Mouse (Mus musculus) CH12.LX (cell line): Measurements from ENCODE around the gene Napa. TPM values are rescaled to one million over a fixed set of nuclear protein-coding genes. Genes with fewer than 3 reads are reported as not detected.
A peak's percentile ranks its signal among the peaks of the same experiment; 100 is the strongest.

Source experiments
- DNase-seq: peaks from one replicate; pipeline ENCODE4 v3.0.0-alpha.2; 2013; ENCODE audit errors: extremely low read depth
- H3K27ac ChIP-seq: 2 replicates; pipeline ENCODE4 v1.5.1; 2012; ENCODE audit warnings: low read depth, mild to moderate bottlenecking, control low read depth, moderate library complexity; ENCODE audit not compliant: insufficient read depth
- H3K27me3 ChIP-seq: replicated peaks from 2 replicates; pipeline ENCODE3; 2012; ENCODE audit warnings: inconsistent platforms
- H3K36me3 ChIP-seq, 2 experiments: replicated peaks in 1 of 2; 2 replicates each; pipeline versions ENCODE3 to v1.6.1; 2012; ENCODE audit warnings: inconsistent platforms in 1 of 2, low read length in 1 of 2, mild to moderate bottlenecking in 1 of 2, mixed read lengths in 1 of 2, moderate library complexity in 1 of 2; ENCODE audit not compliant: control insufficient read depth in 1 of 2, insufficient read depth in 1 of 2
- H3K4me1 ChIP-seq, 2 experiments: 2 replicates each; pipeline ENCODE4 v1.6.1; 2012; ENCODE audit warnings: inconsistent platforms in 1 of 2, moderate library complexity in 1 of 2; ENCODE audit not compliant: insufficient read depth in 2 of 2, control insufficient read depth in 1 of 2
- H3K4me2 ChIP-seq: 2 replicates; pipeline ENCODE4 v1.6.1; 2012; ENCODE audit warnings: low read depth, mild to moderate bottlenecking, control low read depth; ENCODE audit not compliant: poor library complexity, insufficient read depth, severe bottlenecking
- H3K4me3 ChIP-seq, 3 experiments: fragments of 150-350 bp in 1 of 3; sonication (generic) in 1 of 3; replicated peaks in 1 of 3; 2 replicates each; pipeline versions ENCODE3 to v1.5.1; 2011 to 2012; ENCODE audit warnings: low read depth in 2 of 3, low read length in 2 of 3, mild to moderate bottlenecking in 2 of 3, moderate library complexity in 2 of 3, control low read depth in 1 of 3, improper control_type of control experiment in 1 of 3, inconsistent platforms in 1 of 3, mixed read lengths in 1 of 3; ENCODE audit not compliant: poor library complexity in 1 of 3
- H3K79me2 ChIP-seq: replicated peaks from 2 replicates; pipeline ENCODE4 v1.6.1; 2012; ENCODE audit warnings: mild to moderate bottlenecking, moderate library complexity; ENCODE audit not compliant: control insufficient read depth, poor library complexity, insufficient read depth, severe bottlenecking; ENCODE audit errors: extremely low read depth
- H3K9ac ChIP-seq: 2 replicates; pipeline ENCODE4 v1.6.1; 2012; ENCODE audit warnings: low read depth, mild to moderate bottlenecking, control low read depth, moderate library complexity; ENCODE audit not compliant: insufficient read depth
- H3K9me3 ChIP-seq: replicated peaks from 2 replicates; pipeline ENCODE3; 2012; ENCODE audit warnings: low read length, inconsistent platforms, mixed read lengths
- BHLHE40 ChIP-seq: IDR thresholded peaks from 2 replicates; pipeline ENCODE4 v1.6.1; 2011; ENCODE audit warnings: mild to moderate bottlenecking, low read depth, low read length, improper control_type of control experiment
- CHD1 ChIP-seq: IDR thresholded peaks from 2 replicates; pipeline ENCODE4 v1.6.1; 2012; ENCODE audit warnings: low read depth, low read length, improper control_type of control experiment, inconsistent platforms
- CHD2 ChIP-seq: IDR thresholded peaks from 2 replicates; pipeline ENCODE4 v1.6.1; 2011; ENCODE audit warnings: low read length, improper control_type of control experiment
- CTCF ChIP-seq, 2 experiments: IDR thresholded peaks in 1 of 2; conservative IDR thresholded peaks in 1 of 2; 2 replicates each; pipeline ENCODE4 v1.5.1; 2011 to 2012; ENCODE audit warnings: low read depth in 2 of 2, low read length in 2 of 2, improper control_type of control experiment in 1 of 2, inconsistent platforms in 1 of 2, mild to moderate bottlenecking in 1 of 2, moderate library complexity in 1 of 2
- E2F4 ChIP-seq: IDR thresholded peaks from 2 replicates; pipeline ENCODE4 v1.6.1; 2011; ENCODE audit warnings: low read depth, low read length, improper control_type of control experiment; ENCODE audit not compliant: insufficient replicate concordance
- EP300 ChIP-seq: IDR thresholded peaks from 2 replicates; pipeline ENCODE4 v1.6.1; 2011; ENCODE audit warnings: low read length, improper control_type of control experiment
- ETS1 ChIP-seq: conservative IDR thresholded peaks from 2 replicates; pipeline ENCODE4 v1.6.1; 2012; ENCODE audit warnings: low read depth, mild to moderate bottlenecking, inconsistent platforms, low read length, improper control_type of control experiment, moderate library complexity
- GABPA ChIP-seq: IDR thresholded peaks from 2 replicates; pipeline ENCODE4 v1.6.1; 2012; ENCODE audit warnings: low read depth, low read length, improper control_type of control experiment, inconsistent platforms; ENCODE audit not compliant: insufficient replicate concordance
- IRF4 ChIP-seq: IDR thresholded peaks from 2 replicates; pipeline ENCODE4 v1.6.1; 2014; ENCODE audit warnings: low read depth, mild to moderate bottlenecking, inconsistent platforms, low read length, improper control_type of control experiment
- JUN ChIP-seq: IDR thresholded peaks from 2 replicates; pipeline ENCODE4 v1.6.1; 2011; ENCODE audit warnings: low read depth, mild to moderate bottlenecking, low read length, improper control_type of control experiment, moderate library complexity; ENCODE audit not compliant: insufficient read depth
- JUND ChIP-seq: conservative IDR thresholded peaks from 2 replicates; pipeline ENCODE4 v1.6.1; 2011; ENCODE audit warnings: low read depth, low read length, improper control_type of control experiment
- KAT2A ChIP-seq: IDR thresholded peaks from 2 replicates; pipeline ENCODE4 v1.6.1; 2012; ENCODE audit warnings: low read length, improper control_type of control experiment, inconsistent platforms; ENCODE audit not compliant: insufficient replicate concordance
- MAFK ChIP-seq: IDR thresholded peaks from 2 replicates; pipeline ENCODE4 v1.6.1; 2011; ENCODE audit warnings: low read length, improper control_type of control experiment; ENCODE audit not compliant: insufficient replicate concordance
- MAZ ChIP-seq: IDR thresholded peaks from 2 replicates; pipeline ENCODE4 v1.6.1; 2012; ENCODE audit warnings: low read depth, mild to moderate bottlenecking, inconsistent platforms, low read length, improper control_type of control experiment, moderate library complexity
- MEF2A ChIP-seq: IDR thresholded peaks from 2 replicates; pipeline ENCODE4 v1.6.1; 2014; ENCODE audit warnings: low read depth, mild to moderate bottlenecking, inconsistent platforms, low read length, improper control_type of control experiment, borderline replicate concordance
- MYC ChIP-seq: IDR thresholded peaks from 2 replicates; pipeline ENCODE4 v1.6.1; 2011; ENCODE audit warnings: low read depth, mild to moderate bottlenecking, improper control_type of control experiment, low read length
- NRF1 ChIP-seq: IDR thresholded peaks from 2 replicates; pipeline ENCODE4 v1.6.1; 2014; ENCODE audit warnings: low read depth, mild to moderate bottlenecking, inconsistent platforms, low read length, improper control_type of control experiment, moderate library complexity
- POLR2A ChIP-seq: IDR thresholded peaks from 2 replicates; pipeline ENCODE4 v1.6.1; 2011; ENCODE audit warnings: low read depth, mild to moderate bottlenecking, improper control_type of control experiment, low read length
- POLR2AphosphoS2 ChIP-seq: IDR thresholded peaks from 2 replicates; pipeline ENCODE4 v1.6.1; 2011; ENCODE audit warnings: low read depth, low read length, improper control_type of control experiment
- SMC3 ChIP-seq: IDR thresholded peaks from 2 replicates; pipeline ENCODE4 v1.6.1; 2011; ENCODE audit warnings: low read depth, low read length, improper control_type of control experiment
- TCF12 ChIP-seq: IDR thresholded peaks from 2 replicates; pipeline ENCODE4 v1.6.1; 2014; ENCODE audit warnings: low read depth, mild to moderate bottlenecking, inconsistent platforms, low read length, improper control_type of control experiment
- UBTF ChIP-seq: IDR thresholded peaks from 2 replicates; pipeline ENCODE4 v1.6.1; 2012; ENCODE audit warnings: low read depth, mild to moderate bottlenecking, inconsistent platforms, low read length, improper control_type of control experiment, moderate library complexity
- USF1 ChIP-seq: IDR thresholded peaks from 2 replicates; pipeline ENCODE4 v1.6.1; 2014; ENCODE audit warnings: low read depth, mild to moderate bottlenecking, inconsistent platforms, low read length, improper control_type of control experiment
- ZC3H11A ChIP-seq: IDR thresholded peaks from 2 replicates; pipeline ENCODE4 v1.6.1; 2012; ENCODE audit warnings: low read depth, mild to moderate bottlenecking, inconsistent platforms, low read length, improper control_type of control experiment
- ZMIZ1 ChIP-seq: IDR thresholded peaks from 2 replicates; pipeline ENCODE4 v1.6.1; 2012; ENCODE audit warnings: low read depth, mild to moderate bottlenecking, inconsistent platforms, low read length, improper control_type of control experiment
- dilution Hi-C: fragments of 300-500 bp; cut with MboI; formaldehyde crosslinking; loops from 2 replicates; pipeline ENCODE4 v1.14.3; 2020; ENCODE audit warnings: low sequenced_read_pairs; ENCODE audit not compliant: extremely low pct_unique_long_range_greater_than_20kb, extremely low pct_ligation_motif_present
- in situ Hi-C: fragments of 300-500 bp; cut with MboI; formaldehyde crosslinking; loops from 3 replicates; pipeline ENCODE4 v1.14.3; 2019; ENCODE audit warnings: low sequenced_read_pairs, low pct_ligation_motif_present, low pct_unique_long_range_greater_than_20kb, mixed read lengths
- polyA plus RNA-seq: library from polyadenylated mRNA; unstranded; fragments of >175 nt; gene quantifications from 2 replicates; pipeline ENCODE4 v1.2.1, GENCODE M21; 2012; ENCODE audit warnings: low read depth; ENCODE audit not compliant: insufficient read length
- total RNA-seq, 2 experiments: library from RNA; depleted of rRNA; stranded (reverse); fragments of 300-350 nt in 1 of 2; fragments of >200 nt in 1 of 2; gene quantifications; 2 replicates each; pipeline ENCODE4 v1.2.3; 2012 to 2014

The Napa gene
- total and polyA plus RNA-seq, 3 experiments: 84.8 to 112 (median 106) TPM

DNA sequence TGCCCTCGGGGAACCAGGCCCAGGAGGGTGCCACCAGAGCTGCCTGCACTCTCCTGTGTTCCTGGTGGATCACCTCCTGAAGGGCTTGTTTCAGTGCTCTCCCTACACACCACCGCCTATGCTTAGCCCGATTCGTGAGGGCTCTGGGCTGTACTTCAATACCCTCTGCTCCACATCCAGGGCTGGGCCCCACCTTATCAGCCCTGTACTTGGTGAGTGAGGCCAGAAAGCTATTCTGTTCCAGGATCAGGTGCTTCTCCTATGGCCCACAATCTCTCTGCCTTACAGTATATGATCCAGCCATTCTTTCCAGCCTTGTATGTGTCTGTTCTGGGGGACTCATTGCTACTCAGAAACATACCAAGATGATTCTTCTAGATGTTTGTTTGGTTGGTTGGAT, 14.9 kb upstream of the Napa start:
- no peak overlapping the region for H3K4me3 ChIP-seq
- no peak for DNase-seq
- in situ Hi-C loops (no loop called here), dilution Hi-C loops (no loop called here)
- peaks cover 0 to 4% of the 10 kb centered on the region in 2 experiments; a peak in 2 of 4 replicates for H3K4me1 ChIP-seq
- no peaks in the 10 kb centered on the region for H3K36me3 ChIP-seq
- H3K79me2 ChIP-seq: no peaks in the 10 kb centered on the region
- no peak overlapping the region for H3K27ac ChIP-seq
- peaks cover 8% of the 10 kb centered on the region for H3K27me3 ChIP-seq
- no peak overlapping the region for H3K4me2 ChIP-seq
- no peaks in the 10 kb centered on the region for H3K9me3 ChIP-seq
- H3K9ac ChIP-seq: no peak overlapping the region
- no peak for TF ChIP-seq POLR2A
- TF ChIP-seq MEF2A: no peak
- no peak for TF ChIP-seq CHD1
- TF ChIP-seq MAZ: no peak
- no peak for TF ChIP-seq JUN
- no peak for TF ChIP-seq ZMIZ1
- no peak for TF ChIP-seq SMC3
- TF ChIP-seq MYC: no peak
- TF ChIP-seq CHD2: no peak

DNA sequence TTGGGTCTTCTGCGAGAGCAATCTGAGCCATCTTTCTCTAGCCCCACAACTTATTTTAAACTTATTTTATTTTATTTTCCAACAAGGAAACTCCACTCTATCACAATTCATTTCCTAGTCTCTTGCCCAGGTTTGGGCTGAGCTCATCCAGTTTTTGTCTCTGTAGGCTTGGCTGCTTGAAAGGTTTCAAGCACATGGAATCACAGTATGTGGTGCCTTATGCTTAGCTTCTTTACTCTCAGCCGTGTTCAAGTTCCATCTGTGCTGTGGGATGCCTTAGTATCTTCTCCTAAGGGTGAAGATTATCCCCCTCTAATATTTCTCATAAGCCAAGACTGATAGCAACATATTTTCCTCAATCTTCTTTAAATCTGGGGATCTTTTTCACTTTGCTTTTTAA, 10.7 kb upstream of the Napa start:
- Histone ChIP-seq H3K9ac (no peak overlapping the region), H3K79me2 (no peaks in the 10 kb centered on the region), H3K4me2 (no peak overlapping the region), H3K27me3 (peaks cover 8% of the 10 kb centered on the region), H3K4me1 (no peaks in the 10 kb centered on the region), H3K4me3 (no peak overlapping the region), H3K27ac (no peak overlapping the region), H3K9me3 (no peaks in the 10 kb centered on the region), H3K36me3 (no peaks in the 10 kb centered on the region)
- no peak for DNase-seq
- TF ChIP-seq NRF1: no peak
- no peak for TF ChIP-seq MAFK
- no peak for TF ChIP-seq IRF4
- no peak for TF ChIP-seq GABPA
- dilution Hi-C loops (no loop called here), in situ Hi-C loops (no loop called here)

DNA sequence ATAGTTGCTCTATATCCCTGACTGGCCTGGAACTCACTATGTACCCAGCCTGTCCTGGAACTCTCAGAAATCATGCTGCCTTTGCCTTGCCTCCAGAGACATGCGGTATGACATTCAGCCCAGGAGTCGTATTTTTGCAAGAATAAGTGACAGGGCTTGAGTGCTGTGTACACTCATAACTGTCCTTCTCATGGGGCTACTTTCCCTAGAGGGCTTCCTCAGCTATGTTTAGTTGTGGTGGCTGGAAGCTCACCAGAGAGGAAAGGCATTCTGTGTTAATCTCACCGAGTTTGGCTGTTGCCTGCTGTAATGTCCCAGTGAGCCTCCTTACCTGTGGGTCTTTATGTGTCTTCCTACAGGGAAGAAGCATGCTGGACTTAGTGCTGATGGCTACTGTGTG, 3.7 kb upstream of the Napa start:
- Histone ChIP-seq H3K79me2 (peaks cover 9% of the 10 kb centered on the region), H3K4me1 (peaks cover 19 to 24% of the 10 kb centered on the region in 2 experiments), H3K9ac (no peak overlapping the region), H3K27ac (no peak overlapping the region), H3K4me2 (0 out of 2 replicates have a peak overlapping the region, but pooled peaks have one; percentile 23), H3K36me3 (no peaks in the 10 kb centered on the region), H3K4me3 (no peak overlapping the region), H3K9me3 (no peaks in the 10 kb centered on the region), H3K27me3 (peaks cover 4% of the 10 kb centered on the region)
- peak; percentile 34 for DNase-seq
- dilution Hi-C loops (no loop called here), in situ Hi-C loops (no loop called here)
- TF ChIP-seq MAZ (no peak), BHLHE40 (no peak), UBTF (no peak), KAT2A (no peak), ZC3H11A (no peak), NRF1 (no peak), MEF2A (peak; percentile 57), MAFK (no peak), SMC3 (no peak), TCF12 (no peak), POLR2AphosphoS2 (no peak), USF1 (no peak), E2F4 (no peak), CTCF (conservative IDR thresholded peaks at IDR 0.05 in 1 of 2, IDR thresholded peaks at IDR 0.05 in 1 of 2; ENCODE audit: low read depth in 2 of 2, low read length in 2 of 2) (no peak), EP300 (peak; percentile 20; the same call in 1 of the 2 replicates), JUND (0 out of 2 replicates have a peak, but pooled peaks have one; percentile 43), MYC (no peak), CHD2 (no peak), GABPA (no peak), ETS1 (peak; percentile 27; the same call in 1 of the 2 replicates)
